Comparison of ENCODE assay signal across 12 mouse cellular contexts in genomic region chr13:45696009-45696408, GRCm38 (mm10).
DNase-seq lines count a peak whose midpoint lies in the region; ATAC-seq and TF ChIP-seq lines count a peak whose summit lies in the region.
"Had no signal": no experiment of that assay in that cellular context is flagged by ENCODE, and none has a peak within 500 bp of the region (broad histone marks: within the 10 kb centered on the region; RNA-seq: fewer than 3 reads in every experiment).

No protein-coding gene starts in this region.

- no peaks in the 10 kb centered on the region for H3K9me3 ChIP-seq in midbrain, postnatal 0 days (ENCODE audit: low read length)
- no peaks in the 10 kb centered on the region for H3K9me3 ChIP-seq in midbrain, embryonic 14.5 days (ENCODE audit: control insufficient read depth, low read length)
- H3K9me3 ChIP-seq: hindbrain, embryonic 15.5 days; kidney, embryonic 15.5 days had no signal

- 97% methylated on average over 6 of the region's 6 CpGs for WGBS in kidney, adult 2 months
- WGBS in midbrain, postnatal 0 days: 97% methylated on average over 6 of the region's 6 CpGs
- 97% methylated on average over 6 of the region's 6 CpGs for WGBS in midbrain, embryonic 14.5 days

- H3K4me3 ChIP-seq in kidney, adult 2 months (ENCODE audit: insufficient read depth, low read depth, low read length): no peak overlapping the region
- no peak overlapping the region for H3K4me3 ChIP-seq in midbrain, postnatal 0 days (ENCODE audit: low read depth, low read length)
- H3K4me3 ChIP-seq in midbrain, embryonic 14.5 days (replicated peaks; ENCODE audit: low read depth, low read length): no peak overlapping the region
- H3K4me3 ChIP-seq: hindbrain, embryonic 15.5 days; kidney, embryonic 15.5 days; megakaryocyte, embryonic 14.5 days had no signal

- ATAC-seq in midbrain, postnatal 0 days (ENCODE audit: low FRiP score): no peak
- ATAC-seq in midbrain, embryonic 14.5 days (ENCODE audit: low FRiP score, low TSS enrichment): no peak

- no peak overlapping the region for H3K4me2 ChIP-seq in midbrain, postnatal 0 days (ENCODE audit: low read depth, low read length, poor library complexity, severe bottlenecking)
- H3K4me2 ChIP-seq in midbrain, embryonic 14.5 days (ENCODE audit: low read length): no peak overlapping the region
- H3K4me2 ChIP-seq: hindbrain, embryonic 15.5 days; kidney, embryonic 15.5 days had no signal

- no peak overlapping the region for H3K27ac ChIP-seq in kidney, adult 2 months (ENCODE audit: insufficient read depth, low read depth, low read length)
- H3K27ac ChIP-seq in midbrain, postnatal 0 days (ENCODE audit: low read depth, low read length): no peak overlapping the region
- H3K27ac ChIP-seq in midbrain, embryonic 14.5 days (replicated peaks; ENCODE audit: low read depth, low read length): no peak overlapping the region
- H3K27ac ChIP-seq: hindbrain, embryonic 15.5 days; kidney, embryonic 15.5 days had no signal

- TF ChIP-seq CTCF in kidney, adult 2 months (conservative IDR thresholded peaks at IDR 0.05; ENCODE audit: insufficient read depth, insufficient read length, low read depth, low read length): peak; percentile 28; the same call in 1 of the 2 replicates
- peak; percentile 48 for TF ChIP-seq CTCF in midbrain, postnatal 0 days (IDR thresholded peaks at IDR 0.05)

- peaks cover 23% of the 10 kb centered on the region; the same call in 1 of the 2 replicates for H3K4me1 ChIP-seq in kidney, adult 2 months (ENCODE audit: control insufficient read depth, insufficient read depth, low read length)
- peaks cover 3% of the 10 kb centered on the region; the same call in 1 of the 2 replicates for H3K4me1 ChIP-seq in midbrain, postnatal 0 days (ENCODE audit: insufficient read depth, low read length)
- H3K4me1 ChIP-seq in midbrain, embryonic 14.5 days (ENCODE audit: control insufficient read depth, insufficient read depth, low read length): no peaks in the 10 kb centered on the region
- H3K4me1 ChIP-seq: hindbrain, embryonic 15.5 days had no signal

- no peak for TF ChIP-seq POLR2A in kidney, adult 2 months (IDR thresholded peaks at IDR 0.05; ENCODE audit: low read depth, low read length)

- no peak for DNase-seq in kidney, adult 2 months
- no peak for DNase-seq in kidney, postnatal 4 days
- no peak for DNase-seq in midbrain, postnatal 0 days (ENCODE audit: low spot score)
- DNase-seq in midbrain, embryonic 14.5 days: no peak
- peak; percentile 17 for DNase-seq in NIH3T3 (ENCODE audit: low read depth)
- no peak for DNase-seq in right cerebral cortex, adult 18-20 months
- no peak for DNase-seq in kidney, postnatal 10 days
- DNase-seq: adrenal gland, adult 2 months; cerebellum, postnatal 25 days had no signal

- H3K36me3 ChIP-seq in kidney, adult 2 months (ENCODE audit: control insufficient read depth, insufficient read depth, low read length): no peaks in the 10 kb centered on the region
- no peaks in the 10 kb centered on the region for H3K36me3 ChIP-seq in midbrain, postnatal 0 days (ENCODE audit: insufficient read depth, low read length)
- no peaks in the 10 kb centered on the region for H3K36me3 ChIP-seq in midbrain, embryonic 14.5 days (ENCODE audit: control insufficient read depth, insufficient read depth, low read length)
- H3K36me3 ChIP-seq: hindbrain, embryonic 15.5 days had no signal

- H3K27me3 ChIP-seq in kidney, adult 2 months (replicated peaks; ENCODE audit: control insufficient read depth, insufficient read depth, low read length): no peaks in the 10 kb centered on the region
- H3K27me3 ChIP-seq in midbrain, postnatal 0 days (ENCODE audit: insufficient read depth, low read length): no peaks in the 10 kb centered on the region
- no peaks in the 10 kb centered on the region for H3K27me3 ChIP-seq in midbrain, embryonic 14.5 days (ENCODE audit: control insufficient read depth, insufficient read depth, low read length)
- H3K27me3 ChIP-seq: hindbrain, embryonic 15.5 days; kidney, embryonic 15.5 days; megakaryocyte, embryonic 14.5 days had no signal

- no peak overlapping the region for H3K9ac ChIP-seq in midbrain, postnatal 0 days (replicated peaks; ENCODE audit: low read length, poor library complexity, severe bottlenecking)
- no peak overlapping the region for H3K9ac ChIP-seq in midbrain, embryonic 14.5 days (replicated peaks; ENCODE audit: low read length)
- H3K9ac ChIP-seq: hindbrain, embryonic 15.5 days; kidney, embryonic 15.5 days had no signal
